Mouse (Mus musculus) heart, postnatal 25 days (tissue): ENCODE data around the gene Polr2e. TPM values are rescaled to one million over a fixed set of nuclear protein-coding genes. Genes with fewer than 3 reads are reported as not detected.

ENCODE experiments used
- DNase-seq: peaks from one replicate; pipeline ENCODE4 v3.0.0; 2022; ENCODE audit warnings: low spot score
- intact Hi-C: fragments of 180-260 bp; cut with DNase I; formaldehyde crosslinking; loops from one replicate; pipeline ENCODE4 v1.15.1; 2025
- total RNA-seq, 2 experiments: library from RNA; stranded (reverse); gene quantifications; 2 replicates each; pipeline ENCODE4 v1.2.3; 2021

Polr2e gene
- total RNA-seq, 2 experiments from 2014 or later, result 79.3 to 81.2 TPM

DNA sequence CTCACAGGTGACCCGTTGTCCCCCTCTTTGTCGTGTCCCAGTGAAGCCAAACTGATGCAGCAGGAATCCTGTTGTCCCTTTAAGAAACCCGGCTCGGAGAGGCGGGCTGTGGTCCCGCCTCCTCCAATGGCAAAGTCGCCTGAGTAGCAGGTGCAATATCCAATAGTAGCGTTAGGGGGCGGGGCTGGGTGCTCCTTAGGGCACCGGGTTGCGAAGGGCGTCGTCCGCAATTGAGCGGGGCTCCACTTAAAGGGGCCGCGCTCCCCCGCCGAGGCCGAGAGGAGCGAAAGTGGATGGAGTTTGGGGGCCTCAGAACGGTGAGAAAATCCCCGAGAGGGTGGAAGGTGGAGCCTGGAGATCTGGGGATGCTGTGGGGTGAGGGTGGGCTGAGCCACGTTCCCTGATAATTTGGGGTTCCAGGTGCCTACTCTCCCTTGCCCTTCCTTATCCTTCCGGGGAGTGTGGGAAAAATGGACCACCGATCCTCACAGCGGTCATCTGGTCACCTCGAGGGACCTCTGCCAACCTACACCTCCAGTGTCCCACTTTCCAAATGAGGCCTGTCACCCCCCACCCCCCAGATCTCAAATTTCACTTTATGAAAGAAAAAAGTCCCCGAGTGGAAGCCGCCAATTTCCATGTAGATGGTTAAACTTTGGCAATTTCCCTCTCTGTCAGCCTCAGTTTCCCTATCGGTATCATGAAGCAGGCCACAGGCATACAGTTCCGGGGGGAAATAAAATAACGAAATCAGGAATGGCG, 43.1 kb downstream of the Polr2e start, which contains the start of gene Abca7:
TSS of gene Abca7 (plus strand) at position 223 of the 762 bp plus-strand sequence.
- DNase-seq, result peak; percentile 92
- intact Hi-C loops, result loop anchor here (5.0 kb wide), 1 partner anchor 36 kb away; no protein-coding TSS in a partner anchor

DNA sequence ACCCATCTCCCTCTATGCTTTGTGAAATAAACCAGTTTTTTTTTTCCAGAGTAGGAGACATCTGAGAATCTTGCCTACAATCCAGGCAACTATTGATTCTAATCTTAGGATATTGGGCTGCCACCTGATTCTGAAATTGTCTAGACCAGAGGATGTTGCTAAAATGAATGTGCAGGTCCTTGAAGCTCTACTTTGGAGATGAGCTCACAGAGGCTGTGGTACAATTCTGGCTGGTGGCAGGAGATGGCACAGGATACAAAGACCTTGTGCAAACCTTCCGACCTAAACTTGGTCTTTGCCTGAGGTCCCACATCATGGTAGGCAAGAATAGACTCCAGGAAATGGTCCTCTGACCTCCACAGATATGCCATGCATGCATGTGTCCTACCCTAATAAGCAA, 44.0 kb downstream of the Polr2e start:
- no peak for DNase-seq
- intact Hi-C loops, result loop anchor here (5.0 kb wide), 1 partner anchor 37 kb away; no protein-coding TSS in a partner anchor

DNA sequence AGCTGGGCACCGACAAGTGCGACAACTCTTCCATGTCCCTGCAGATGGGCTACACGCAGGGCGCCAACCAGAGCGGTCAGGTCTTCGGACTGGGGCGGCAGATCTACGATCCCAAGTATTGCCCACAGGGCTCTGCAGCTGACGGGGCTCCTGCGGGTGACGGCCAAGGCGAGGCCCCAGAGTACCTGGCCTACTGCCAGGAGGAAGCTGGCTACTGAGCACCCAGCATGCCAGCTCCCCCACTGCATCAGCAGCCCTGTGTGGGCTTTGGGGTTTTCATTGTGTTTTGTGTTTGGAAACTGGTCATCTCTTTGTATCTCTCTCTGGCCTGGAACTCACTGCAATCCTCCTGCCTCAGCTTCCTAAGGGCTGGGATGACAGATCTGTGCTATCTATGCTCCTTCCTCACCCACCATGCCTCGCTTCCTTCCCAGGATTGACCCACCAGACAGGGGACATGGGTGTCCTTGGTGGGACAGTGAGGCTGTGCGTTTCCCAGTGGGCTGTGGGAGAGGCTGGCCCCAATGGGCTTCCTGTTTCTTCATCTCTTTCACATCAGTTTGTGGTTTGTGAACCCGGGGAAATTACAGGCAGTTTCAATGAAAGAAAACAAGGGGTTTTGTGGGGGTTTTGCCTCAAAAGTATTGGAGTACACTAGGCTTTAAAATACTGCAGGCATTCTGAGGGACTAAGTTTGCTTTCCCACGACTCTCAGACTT, 45.0 kb downstream of the Polr2e start:
- intact Hi-C loops, result loop anchor here (5.0 kb wide), 1 partner anchor 38 kb away; no protein-coding TSS in a partner anchor
- DNase-seq, result no peak

DNA sequence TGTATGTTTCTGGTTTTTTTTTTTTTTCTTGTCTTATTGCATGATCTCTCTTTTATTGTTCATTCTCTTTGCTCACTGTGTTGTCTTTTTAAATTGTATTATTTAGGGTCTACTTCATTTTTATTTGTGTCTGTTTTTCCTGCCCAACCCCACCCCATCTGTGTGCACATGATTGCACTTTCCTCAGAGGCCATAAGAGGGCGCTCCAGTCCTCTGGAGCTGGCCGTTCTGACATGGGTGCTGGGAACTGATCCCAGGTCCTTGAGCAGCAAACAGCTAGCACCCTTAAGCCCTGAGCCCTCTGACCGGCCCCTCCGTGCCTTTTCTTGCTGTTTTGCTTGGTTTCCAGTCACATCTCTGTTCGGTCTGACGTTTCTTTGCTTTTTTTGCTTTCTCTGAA, 48.0 kb downstream of the Polr2e start:
- DNase-seq, result no peak
- intact Hi-C loops, result no loop called here

DNA sequence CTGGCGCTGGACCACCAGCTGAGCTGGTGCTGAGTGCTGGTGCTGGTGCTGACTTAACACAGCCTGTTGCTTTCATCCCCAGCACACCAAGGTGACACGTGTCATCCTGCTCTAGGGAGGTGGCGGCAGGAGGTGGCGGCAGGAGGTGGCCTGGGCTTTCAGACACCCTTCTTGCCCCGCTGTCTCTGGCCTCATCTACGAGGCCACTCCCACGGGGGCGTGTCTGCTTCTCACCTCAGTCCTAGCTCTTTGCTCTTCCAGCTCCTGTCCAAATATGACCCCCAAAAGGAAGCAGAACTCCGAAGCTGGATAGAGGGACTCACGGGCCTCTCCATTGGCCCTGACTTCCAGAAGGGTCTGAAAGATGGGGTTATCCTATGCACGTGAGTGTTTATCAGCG, 48.5 kb downstream of the Polr2e start:
- no peak for DNase-seq
- intact Hi-C loops, result no loop called here

DNA sequence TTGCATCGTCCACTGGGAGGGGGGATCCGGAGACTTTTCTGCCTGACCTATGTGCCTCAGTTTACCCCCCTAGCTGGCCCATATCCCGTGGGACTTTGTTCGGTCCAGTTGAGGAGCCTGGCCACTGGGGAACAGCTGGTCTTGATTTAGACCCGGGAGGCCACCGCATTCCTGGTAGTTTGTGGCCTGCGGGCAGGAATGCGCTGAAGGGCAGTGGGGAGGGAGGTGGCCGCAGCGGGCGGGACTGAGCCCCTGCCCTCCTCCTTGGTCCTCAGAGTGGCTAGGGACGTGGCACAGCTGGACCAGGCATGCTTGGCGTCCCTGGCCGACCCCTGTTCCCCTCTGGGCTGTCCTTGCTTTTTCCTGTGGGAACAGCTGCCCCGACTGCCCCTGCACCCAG, 49.7 kb downstream of the Polr2e start:
- no peak for DNase-seq
- intact Hi-C loops, result loop anchor here (5.0 kb wide), 1 partner anchor 147 kb away; the partner anchor contains the start of gene Atp5d

DNA sequence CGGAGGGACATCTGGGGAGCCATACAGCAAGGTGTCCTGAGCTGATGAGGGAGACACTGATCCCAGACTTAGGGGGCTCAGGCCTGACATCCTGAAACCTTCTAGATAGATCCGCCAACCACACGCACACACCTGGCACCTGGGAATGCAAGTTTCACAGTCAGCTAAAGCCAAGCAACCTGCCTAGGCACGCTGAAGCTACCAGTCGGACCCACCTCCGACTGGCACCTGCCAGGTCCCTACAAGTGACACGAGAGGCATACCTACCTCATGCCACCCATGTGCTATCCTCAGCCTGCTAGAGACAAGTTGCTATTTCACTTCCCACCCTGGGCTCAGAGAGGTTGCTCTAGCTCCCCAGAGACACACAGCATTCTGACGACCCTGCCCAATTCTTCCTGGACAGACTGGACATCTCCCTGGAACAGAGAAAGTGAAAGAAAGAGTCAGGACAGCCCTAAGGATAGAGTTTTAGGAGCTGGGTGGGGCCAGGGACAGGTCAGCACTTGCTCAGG, 50.3 kb downstream of the Polr2e start:
- DNase-seq, result no peak
- intact Hi-C loops, result loop anchor here (5.0 kb wide), 1 partner anchor 148 kb away; the partner anchor contains the start of gene Atp5d

DNA sequence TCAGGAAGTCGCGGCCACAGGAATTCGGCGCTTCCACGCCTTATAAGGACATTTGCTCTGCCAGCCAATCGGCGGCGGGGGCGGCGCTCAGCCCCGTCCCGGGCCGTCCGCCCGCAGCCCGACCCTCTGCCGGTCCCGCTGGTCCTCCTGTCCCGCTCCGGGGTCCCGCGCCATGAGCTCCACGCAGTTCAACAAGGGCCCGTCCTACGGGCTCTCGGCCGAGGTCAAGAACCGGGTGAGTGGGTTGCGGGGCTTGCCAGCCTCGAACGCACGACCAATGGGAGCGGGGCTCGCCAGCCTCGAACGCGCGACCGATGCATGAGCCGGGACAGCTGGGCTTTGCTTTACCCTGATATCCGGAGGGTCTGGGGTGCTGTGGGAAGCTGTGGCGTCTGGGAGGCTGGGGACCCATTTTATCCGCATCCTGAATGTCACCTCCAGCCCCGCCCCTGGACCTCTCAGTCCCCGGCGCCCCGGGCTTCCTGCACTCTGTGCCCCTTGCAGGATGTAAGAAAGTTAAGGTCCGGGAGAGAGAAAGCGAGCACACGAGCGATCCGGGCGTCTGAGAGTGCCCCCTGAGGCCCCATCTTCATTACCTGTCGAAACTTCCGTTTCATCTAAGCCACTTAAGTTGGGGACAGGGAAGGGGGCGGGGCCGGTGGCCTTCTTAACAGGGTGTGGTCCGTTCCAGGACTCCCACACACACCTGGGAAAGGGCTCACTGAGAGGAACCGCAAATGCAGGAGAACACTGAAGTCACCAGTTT, 50.9 kb downstream of the Polr2e start, which contains the start of gene Cnn2:
TSS of gene Cnn2 (plus strand) at position 79 of the 766 bp plus-strand sequence.
- intact Hi-C loops, result loop anchor here (5.0 kb wide), 1 partner anchor 149 kb away; the partner anchor contains the start of gene Atp5d
- peak; percentile 76 for DNase-seq

DNA sequence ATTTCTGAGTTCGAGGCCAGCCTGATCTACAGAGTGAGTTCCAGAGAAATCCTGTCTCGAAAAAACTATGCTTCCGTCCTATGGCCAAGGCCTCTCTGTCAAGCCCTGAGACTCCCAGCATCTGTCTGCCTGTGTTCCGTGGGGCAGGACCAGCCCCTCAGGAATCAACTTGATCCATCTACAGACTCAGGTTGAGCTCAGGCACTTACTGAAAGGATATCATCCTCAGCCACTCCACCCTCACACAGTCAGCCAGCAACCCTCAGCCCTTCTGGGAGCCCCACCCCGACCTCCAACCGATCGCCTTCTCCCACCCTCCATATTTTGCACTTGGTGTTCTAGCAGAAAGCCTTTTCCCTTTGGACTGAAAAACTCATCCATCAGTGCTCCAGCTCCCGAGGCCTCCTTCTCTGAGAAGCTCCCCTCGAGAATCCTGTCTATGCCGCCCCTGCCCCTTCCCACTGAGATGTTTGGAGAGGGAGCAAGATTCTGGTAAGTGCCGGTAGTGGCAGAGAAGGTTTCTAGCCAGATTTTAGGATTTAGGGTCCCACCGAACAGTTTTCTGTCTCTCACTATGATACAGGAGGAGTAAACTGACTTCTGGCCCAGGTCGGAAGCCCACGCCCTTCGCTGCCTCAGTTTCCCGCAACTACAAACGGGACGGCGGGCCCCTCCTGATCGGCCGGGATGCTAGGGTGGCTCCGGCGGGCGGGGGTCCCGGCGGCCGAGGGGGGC, 51.7 kb downstream of the Polr2e start:
- intact Hi-C loops, result loop anchor here (2.0 to 5.0 kb wide), 2 partner anchors 127 to 149 kb away; partner anchors contain the start of genes Atp5d and Stk11
- DNase-seq, result no peak

DNA sequence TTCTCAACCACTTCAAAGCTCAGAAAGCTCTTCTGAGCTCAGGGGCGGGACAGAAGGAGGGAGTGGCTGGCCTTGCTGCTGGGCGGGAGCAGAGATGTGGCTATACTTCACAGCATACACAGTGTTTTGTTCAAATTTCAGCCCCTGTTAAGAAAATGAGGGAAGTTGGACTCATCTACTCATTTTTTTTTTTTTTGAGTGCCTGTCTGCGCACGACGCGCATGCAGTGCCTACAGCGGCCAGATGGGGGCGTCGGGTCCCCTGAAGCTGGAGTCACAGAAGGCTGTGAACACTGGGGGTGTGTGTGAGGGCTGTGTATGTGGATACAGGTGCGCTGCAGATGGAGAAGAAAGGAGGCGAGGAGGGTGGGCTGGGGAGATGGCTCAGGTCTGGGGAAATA, 52.6 kb downstream of the Polr2e start:
- intact Hi-C loops, result loop anchor here (2.0 to 5.0 kb wide), 2 partner anchors 128 to 150 kb away; partner anchors contain the start of genes Atp5d and Stk11
- peak; percentile 71 for DNase-seq

DNA sequence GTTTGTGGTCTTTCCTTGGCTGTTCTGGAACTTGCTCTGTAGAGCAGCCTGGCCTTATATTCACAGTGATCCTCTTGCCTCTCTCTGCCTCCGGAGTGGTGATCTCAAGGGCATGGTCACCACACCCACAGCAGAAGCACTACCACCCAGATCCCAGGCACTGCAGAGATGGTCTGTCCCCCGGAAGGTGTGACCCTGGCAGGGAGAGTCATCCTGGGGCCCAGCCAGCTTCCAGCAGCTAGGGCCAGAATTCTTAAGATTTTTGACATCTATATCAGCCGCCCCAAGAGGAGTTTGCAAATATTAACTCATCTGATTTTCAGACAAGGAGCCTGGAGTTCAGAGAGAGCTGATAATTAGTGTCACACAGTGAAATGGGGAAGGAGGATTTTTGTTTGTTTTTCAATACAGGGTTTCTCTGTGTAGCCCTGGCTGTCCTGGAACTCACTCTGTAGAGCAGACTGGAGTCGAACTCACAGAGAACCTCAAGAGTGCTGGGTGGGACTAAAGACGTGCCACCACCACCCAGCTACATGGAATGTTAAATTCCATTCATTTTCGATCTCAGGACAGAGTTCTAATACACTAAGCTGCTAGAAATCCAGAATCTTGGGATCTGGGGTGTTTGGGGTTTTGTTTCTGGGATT, 53.2 kb downstream of the Polr2e start:
- intact Hi-C loops, result loop anchor here (2.0 to 5.0 kb wide), 2 partner anchors 128 to 151 kb away; partner anchors contain the start of genes Atp5d and Stk11
- DNase-seq, result no peak

Other genes with a start within 250 kb of the Polr2e start
- not detected for gene Prss57, start 248.8 kb downstream of the Polr2e start, total RNA-seq
- 10 to 100 TPM; 70.3 to 77.3 TPM for gene Palm, start 246.2 kb downstream of the Polr2e start, total RNA-seq
- gene Misp, start 218.8 kb downstream of the Polr2e start, total RNA-seq, result under 1 TPM; 0.59 to 0.70 TPM
- gene Ptbp1, start 185.4 kb downstream of the Polr2e start, total RNA-seq, result 10 to 100 TPM; 54.6 to 59.3 TPM
- under 1 TPM in 1 of 2 experiments, not detected in 1; 0.44 TPM for gene Prtn3, start 165.3 kb downstream of the Polr2e start, total RNA-seq
- gene Plppr3, start 165.2 kb downstream of the Polr2e start, total RNA-seq, result not detected
- gene Elane, start 153.5 kb downstream of the Polr2e start, total RNA-seq, result not detected
- gene Cfd, start 148.9 kb downstream of the Polr2e start, total RNA-seq, result 10 to 100 TPM; 11.1 to 61.8 TPM
- 10 to 100 TPM; 49.2 to 50.7 TPM for gene Med16, start 130.9 kb downstream of the Polr2e start, total RNA-seq
- not detected for gene Gm26602, start 128.9 kb downstream of the Polr2e start, total RNA-seq
- under 1 TPM; 0.14 to 0.18 TPM for gene Kiss1r, start 122.8 kb downstream of the Polr2e start, total RNA-seq
- gene R3hdm4, start 118.6 kb downstream of the Polr2e start, total RNA-seq, result 10 to 100 TPM; 81.1 to 82.9 TPM
- gene Arid3a, start 112.8 kb downstream of the Polr2e start, total RNA-seq, result 1 to 10 TPM; 1.9 to 2.0 TPM
- gene Wdr18, start 79.6 kb downstream of the Polr2e start, total RNA-seq, result 10 to 100 TPM; 20.5 to 30.1 TPM
- gene Grin3b, start 69.1 kb downstream of the Polr2e start, total RNA-seq, result under 1 TPM; 0.14 to 0.21 TPM
- 100 to 1,000 TPM; 110 to 115 TPM for gene Tmem259, start 55.5 kb downstream of the Polr2e start, total RNA-seq
- 10 to 100 TPM; 35.9 to 36.6 TPM for gene Cnn2, start 51.2 kb downstream of the Polr2e start, total RNA-seq
- gene Abca7, start 43.3 kb downstream of the Polr2e start, total RNA-seq, result 1 to 10 TPM; 6.5 to 6.7 TPM
- gene Arhgap45, start 23.1 kb downstream of the Polr2e start, total RNA-seq, result 1 to 10 TPM; 4.7 to 4.9 TPM
- 100 to 1,000 TPM; 691 to 812 TPM for gene Gpx4, start 7.4 kb upstream of the Polr2e start, total RNA-seq
- gene Sbno2, start 65.8 kb upstream of the Polr2e start, total RNA-seq, result 10 to 100 TPM; 11.0 to 11.6 TPM
- gene Stk11, start 76.0 kb upstream of the Polr2e start, total RNA-seq, result 100 to 1,000 TPM; 133 to 138 TPM
- gene Atp5d, start 98.8 kb upstream of the Polr2e start, total RNA-seq, result 1,000 to 10,000 TPM; 1,252 to 1,264 TPM
- 1 to 10 TPM; 2.4 to 3.1 TPM for gene Cbarp, start 101.0 kb upstream of the Polr2e start, total RNA-seq
- 100 to 1,000 TPM in 1 of 2 experiments, 10 to 100 TPM in 1; 92.1 to 120 TPM for gene Midn, start 108.5 kb upstream of the Polr2e start, total RNA-seq
- gene Cirbp, start 126.2 kb upstream of the Polr2e start, total RNA-seq, result 10 to 100 TPM; 31.7 to 43.1 TPM
- 1 to 10 TPM; 4.2 to 5.2 TPM for gene 1600002K03Rik, start 133.1 kb upstream of the Polr2e start, total RNA-seq
- gene Efna2, start 139.7 kb upstream of the Polr2e start, total RNA-seq, result 1 to 10 TPM in 1 of 2 experiments, under 1 TPM in 1; 0.91 to 1.1 TPM
- 10 to 100 TPM; 15.3 to 16.7 TPM for gene Mum1, start 186.6 kb upstream of the Polr2e start, total RNA-seq
- gene Ndufs7, start 209.3 kb upstream of the Polr2e start, total RNA-seq, result 100 to 1,000 TPM; 957 to 967 TPM
- gene Gamt, start 221.2 kb upstream of the Polr2e start, total RNA-seq, result 1 to 10 TPM; 9.0 to 9.3 TPM
- 10 to 100 TPM; 55.0 to 69.6 TPM for gene Dazap1, start 221.7 kb upstream of the Polr2e start, total RNA-seq